Mouse (Mus musculus) large intestine, adult 2 months (tissue): ENCODE data around the gene Ggta1. TPM values are rescaled to one million over a fixed set of nuclear protein-coding genes. Genes with fewer than 3 reads are reported as not detected.
A peak's percentile ranks its signal among the peaks of the same experiment; 100 is the strongest.
"Not testable (repeated sequence)": the region's sequence is repeated elsewhere in the genome, so short reads cannot be mapped to it uniquely, and the experiment has no call there.

Experiments used
- DNase-seq: peaks from one replicate; pipeline ENCODE4 v3.0.0-alpha.2; 2012; ENCODE audit warnings: low read depth, low spot score
- WGBS: fragments of 180-500 bp; shearing (Covaris S2); methylation state at CpG from one replicate; pipeline ENCODE4 v1.1.7; 2018; 5-methylcytosine and 5-hydroxymethylcytosine counted together
- polyA plus RNA-seq: library from polyadenylated mRNA; depleted of rRNA; stranded (reverse); fragments of >200 nt; gene quantifications from 2 replicates; pipeline ENCODE4 v1.2.3, GENCODE M21; 2012

Gene Ggta1
- polyA plus RNA-seq, 1 experiment, result 3.9 TPM

DNA sequence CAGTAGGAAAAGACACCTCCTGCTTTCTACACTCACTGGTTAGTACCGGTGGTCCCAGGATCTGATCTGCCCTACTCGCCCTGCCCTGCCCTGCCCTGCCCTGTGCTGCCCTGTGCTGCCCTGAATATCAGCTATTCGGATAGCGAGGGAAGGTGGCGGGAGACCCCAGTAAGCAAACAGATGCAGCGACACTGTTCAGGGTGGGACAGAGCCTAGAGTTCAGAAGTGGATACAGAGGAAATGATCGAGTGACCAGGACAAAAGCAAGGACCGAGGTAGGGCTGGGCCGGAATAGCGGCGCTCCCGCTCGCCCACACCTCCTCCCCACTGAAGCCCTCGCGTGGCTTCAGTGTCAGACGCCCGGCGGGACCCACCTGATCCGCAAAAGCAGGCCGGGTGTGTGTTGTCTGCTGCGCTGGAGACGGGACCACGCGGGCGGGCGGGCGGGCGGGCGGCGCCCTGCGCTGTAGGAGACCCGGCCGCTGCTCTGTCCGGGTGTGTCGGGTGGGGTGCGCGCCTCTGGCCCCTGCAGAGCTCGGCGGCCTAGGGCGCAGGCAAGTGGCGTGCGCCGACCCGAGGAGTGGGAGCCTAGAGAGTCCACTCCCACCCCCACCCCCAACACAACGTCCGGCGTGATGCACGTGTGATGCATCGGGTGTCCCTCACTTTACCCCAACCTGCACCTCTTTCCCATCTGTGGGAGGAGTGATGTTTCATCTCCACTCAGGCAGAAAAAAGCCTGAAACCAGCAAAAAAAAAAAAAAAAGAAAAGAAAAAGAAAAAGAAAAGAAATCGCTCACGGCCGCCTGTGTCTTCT, 852 bp downstream of the Ggta1 start:
- DNase-seq, result no peak
- WGBS, result 3% methylated on average over 52 of the region's 52 CpGs

- peak; percentile 4 for DNase-seq
- 3% methylated on average over 20 of the region's 20 CpGs for WGBS
Observed at GRCm38 (mm10) chr2:35461131-35461947, 1.7 kb downstream of the Ggta1 start.

DNA sequence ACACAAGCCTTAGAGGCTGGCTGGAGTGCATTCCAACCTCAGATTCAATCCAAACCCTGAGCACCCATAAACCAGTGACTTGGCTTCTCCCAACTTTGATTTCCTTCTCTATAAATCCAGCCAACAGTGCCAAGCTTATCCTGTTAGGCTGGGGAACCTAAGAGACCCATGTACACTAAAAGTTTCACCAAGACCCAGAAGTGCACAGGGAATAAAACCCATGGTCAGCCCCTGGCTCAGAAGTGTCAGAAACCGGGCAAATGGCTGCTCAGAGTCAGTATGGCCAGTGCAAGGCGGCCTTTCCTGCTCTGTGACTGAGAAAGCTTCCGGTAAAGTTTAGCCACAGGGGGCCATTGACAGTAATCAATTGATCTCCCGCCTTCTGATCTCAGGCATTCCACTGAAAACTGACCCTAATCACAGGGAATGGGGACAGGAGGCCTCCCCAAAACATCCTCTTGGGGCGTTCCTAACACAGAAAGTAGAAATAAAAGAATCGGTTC, 2.6 kb downstream of the Ggta1 start:
- WGBS, result 50% methylated on average over 6 of the region's 6 CpGs
- no peak for DNase-seq

GRCm38 (mm10) chr2:35459316-35459715, 3.7 kb downstream of the Ggta1 start:
- DNase-seq, result no peak

GRCm38 (mm10) chr2:35458421-35458820, 4.6 kb downstream of the Ggta1 start:
- WGBS, result 72% methylated on average over 4 of the region's 4 CpGs
- DNase-seq, result no peak

- 82% methylated on average over 3 of the region's 3 CpGs for WGBS
- no peak for DNase-seq
Observed at GRCm38 (mm10) chr2:35453736-35454135, 9.3 kb downstream of the Ggta1 start.

DNA sequence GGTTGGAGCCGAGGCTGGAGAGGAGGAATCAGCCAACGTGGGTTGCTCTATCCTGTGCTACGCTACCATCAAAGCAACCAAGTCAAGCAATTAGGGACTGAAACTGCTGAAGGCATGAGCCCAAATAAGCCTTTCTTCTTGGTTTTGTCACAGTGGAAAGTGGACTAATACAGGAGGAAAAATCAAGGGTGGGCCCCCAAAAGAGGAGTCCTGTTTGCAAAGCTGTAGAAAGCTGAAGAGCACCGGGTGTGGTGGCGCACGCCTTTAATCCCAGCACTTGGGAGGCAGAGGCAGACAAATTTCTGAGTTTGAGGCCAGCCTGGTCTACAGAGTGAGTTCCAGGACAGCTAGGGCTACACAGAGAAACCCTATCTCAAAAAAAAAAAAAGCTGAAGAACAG, 10.3 kb downstream of the Ggta1 start:
- DNase-seq, result not testable (repeated sequence)
- 92% methylated on average over 6 of the region's 6 CpGs for WGBS

DNA sequence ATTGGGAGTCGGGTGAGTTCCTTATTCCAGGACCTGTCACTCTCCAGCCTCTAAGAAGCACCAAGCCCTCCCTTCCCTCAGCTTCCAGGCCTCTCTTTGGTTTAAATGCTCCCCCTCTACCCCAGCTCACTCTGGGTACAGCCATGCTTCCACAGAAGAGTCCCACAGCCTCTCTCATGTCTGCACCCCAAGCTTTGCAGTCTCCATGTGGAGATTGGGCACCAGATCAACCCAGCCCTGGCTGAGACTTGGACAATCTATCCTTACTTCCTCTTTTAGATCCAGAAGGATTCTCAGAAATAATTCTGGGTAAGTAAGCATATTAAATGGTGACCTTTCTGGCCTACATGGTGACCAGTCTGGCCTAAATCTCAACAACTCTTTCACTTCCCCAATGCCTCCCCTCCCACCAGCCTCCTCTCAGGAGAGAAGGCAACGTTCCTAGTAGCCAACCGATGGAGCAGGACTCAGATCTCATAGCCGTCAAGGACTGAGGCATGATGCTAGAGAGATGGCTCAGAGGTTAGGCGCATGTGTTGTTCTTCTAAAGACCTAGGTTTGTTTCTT, 11.5 kb downstream of the Ggta1 start:
- 78% methylated on average over 5 of the region's 5 CpGs for WGBS
- no peak for DNase-seq

DNA sequence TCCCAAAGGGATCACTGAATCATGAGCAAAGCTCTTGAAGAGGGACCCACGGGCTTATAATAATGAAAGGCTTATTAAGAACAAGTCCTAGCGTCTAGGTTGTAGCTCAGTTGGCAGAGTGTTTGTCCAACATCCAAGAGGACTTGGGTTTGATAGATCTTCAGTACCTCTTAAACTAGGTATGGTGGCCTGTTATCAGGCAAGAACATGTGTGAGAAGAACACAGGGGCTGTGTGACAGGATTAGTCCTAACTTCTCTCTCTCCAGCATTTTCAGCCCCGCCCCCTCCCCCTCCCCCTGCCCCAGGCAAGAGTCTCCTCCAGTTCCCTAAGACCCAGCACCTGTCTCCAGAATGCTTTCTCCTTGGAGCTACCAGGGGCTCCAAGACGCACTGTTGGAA, 12.2 kb downstream of the Ggta1 start:
- no peak for DNase-seq
- WGBS, result 80% methylated on average over 4 of the region's 4 CpGs

GRCm38 (mm10) chr2:35449687-35450622, 13.1 kb downstream of the Ggta1 start:
- DNase-seq, result no peak
- 68% methylated on average over 12 of the region's 12 CpGs for WGBS

DNA sequence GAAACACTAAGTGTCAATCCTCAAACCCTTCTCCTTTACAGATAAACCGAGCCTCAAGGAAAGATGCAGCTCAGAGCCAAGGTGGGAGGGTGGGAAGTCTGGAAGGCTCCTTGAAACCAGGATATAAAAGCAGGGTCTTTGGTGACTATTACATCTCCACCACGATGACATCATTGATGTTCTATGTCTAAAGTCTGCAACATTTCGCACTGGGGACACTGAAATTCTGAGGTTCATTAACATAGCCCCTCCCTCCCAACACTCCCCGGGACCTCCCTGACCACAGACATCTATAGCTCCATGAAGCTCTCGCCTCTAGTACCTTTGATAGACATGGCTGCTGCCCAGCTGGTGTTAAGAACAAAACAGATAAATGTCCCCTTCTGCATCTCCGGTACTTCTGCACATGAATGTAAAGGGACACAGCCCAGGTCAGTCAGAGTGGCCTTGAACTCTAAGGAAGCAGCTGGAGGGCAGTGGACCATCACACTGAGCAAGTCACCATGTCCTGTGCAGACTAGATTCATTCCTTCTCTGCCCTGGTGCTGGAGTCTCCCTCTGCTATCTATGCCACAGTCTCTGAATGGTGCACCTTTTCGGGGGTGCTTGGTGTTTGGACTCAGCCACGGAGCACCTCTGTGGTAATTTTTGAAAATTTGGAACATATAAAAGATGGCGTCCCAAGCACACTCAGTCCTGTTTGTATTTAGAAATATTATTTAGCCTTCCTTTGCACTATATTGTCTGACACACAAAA, 13.9 kb downstream of the Ggta1 start:
- no peak for DNase-seq
- 79% methylated on average over 9 of the region's 9 CpGs for WGBS

- DNase-seq, result no peak
- WGBS, result 61% methylated on average over 7 of the region's 7 CpGs
Observed at GRCm38 (mm10) chr2:35448215-35448913, 14.7 kb downstream of the Ggta1 start.

DNA sequence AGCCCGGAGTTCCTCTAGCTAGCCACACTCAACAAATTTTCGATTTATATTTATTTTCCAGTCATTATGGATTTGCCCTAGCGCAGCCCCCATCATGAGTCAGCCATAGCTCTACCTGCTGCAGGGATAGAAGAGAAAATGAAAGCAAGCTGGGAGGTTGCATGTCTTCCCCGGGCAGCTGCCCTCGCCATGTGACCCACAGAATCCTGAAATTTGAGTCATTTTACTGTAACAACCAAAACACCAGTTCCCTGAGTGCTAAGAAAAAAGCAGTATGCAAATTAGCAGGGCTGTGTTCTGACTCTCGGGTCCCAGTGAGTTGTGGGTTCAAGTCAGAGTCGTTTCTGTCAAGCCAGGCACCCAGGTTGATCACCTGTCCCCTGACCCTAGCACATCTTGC, 15.6 kb downstream of the Ggta1 start:
- WGBS, result 74% methylated on average over 7 of the region's 7 CpGs
- DNase-seq, result no peak

DNA sequence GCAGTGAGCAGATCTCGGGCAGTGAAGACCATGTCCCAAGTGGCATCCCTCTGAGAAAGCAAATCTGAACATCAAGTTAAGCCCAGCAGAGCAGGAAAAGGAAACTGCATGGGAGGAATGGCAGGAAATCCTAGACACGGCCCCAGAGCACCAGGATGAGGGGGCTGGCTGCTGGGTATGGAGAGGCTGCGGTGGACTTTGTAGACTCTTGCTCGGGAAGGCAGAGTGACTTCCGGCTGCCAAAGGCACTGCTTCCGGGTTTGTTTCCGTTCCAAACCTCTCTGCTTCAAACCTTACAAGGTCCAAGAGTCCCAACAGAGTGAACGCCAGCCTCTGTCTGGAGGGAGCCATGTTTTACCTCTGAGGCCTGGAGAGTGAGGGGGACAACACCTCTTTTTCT, 16.2 kb downstream of the Ggta1 start:
- DNase-seq, result no peak
- 81% methylated on average over 8 of the region's 8 CpGs for WGBS

DNA sequence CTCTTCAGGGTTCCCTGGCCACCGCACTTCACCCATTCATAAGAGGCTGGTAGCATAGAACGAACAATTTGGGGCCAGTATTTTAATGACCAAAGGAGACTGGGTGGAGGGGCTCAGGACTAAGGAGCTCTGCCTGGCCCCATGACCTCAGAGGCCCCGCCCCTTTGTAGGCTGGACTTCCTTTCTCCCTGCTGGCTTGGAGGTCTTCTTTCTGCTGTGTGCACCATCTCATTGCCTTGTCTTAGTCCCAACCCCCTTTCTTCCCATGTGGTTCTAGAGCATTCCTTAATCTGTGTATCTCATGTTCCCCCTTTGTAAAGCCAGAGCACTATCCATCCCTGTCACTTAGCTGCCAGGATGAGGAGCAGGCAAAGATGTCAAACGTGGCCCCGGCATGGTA, 16.7 kb downstream of the Ggta1 start:
- no peak for DNase-seq
- 78% methylated on average over 5 of the region's 5 CpGs for WGBS

DNA sequence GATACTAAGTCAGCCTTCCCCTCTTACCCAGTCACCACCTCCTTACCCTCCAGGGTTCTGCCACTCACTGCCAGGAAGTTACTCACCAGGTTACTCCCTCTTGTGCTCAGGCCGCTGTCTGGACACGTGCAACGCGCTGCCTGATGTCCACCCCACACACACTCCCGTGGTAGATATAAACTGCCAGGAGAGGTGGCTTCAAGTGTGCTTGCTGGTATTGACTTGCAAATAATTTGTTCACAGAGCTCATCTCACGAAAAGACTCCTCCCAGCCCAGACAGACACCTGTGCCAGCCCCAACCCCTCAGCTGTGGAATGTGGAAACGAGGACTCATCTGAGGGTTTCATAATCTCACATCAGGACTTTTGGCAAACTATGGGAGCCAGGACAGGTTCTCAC, 17.4 kb downstream of the Ggta1 start:
- DNase-seq, result no peak
- 58% methylated on average over 7 of the region's 7 CpGs for WGBS

DNA sequence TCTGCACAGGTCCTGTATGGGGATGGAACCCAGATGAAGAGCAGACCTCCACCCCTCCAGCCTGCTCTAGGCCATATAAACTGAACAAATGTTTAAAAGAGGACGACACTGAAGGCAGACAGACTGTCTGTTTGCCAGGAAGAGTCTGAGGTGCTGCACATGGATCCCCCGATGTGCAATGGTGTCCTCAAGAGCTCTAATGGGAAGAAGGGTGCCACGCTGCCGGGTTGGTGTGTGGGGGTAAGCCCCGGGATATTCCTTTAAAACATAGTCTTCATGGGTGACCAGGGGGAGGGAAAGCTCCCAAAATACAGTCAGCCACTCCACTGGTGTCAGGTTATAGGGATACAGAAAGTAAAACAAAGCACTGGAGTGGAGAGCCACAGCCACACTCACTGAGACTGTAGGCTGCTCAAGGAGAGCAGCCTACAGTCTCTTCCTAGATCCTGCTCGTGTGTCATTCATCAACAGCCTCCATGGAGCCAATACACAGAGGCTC, 18.2 kb downstream of the Ggta1 start:
- 39% methylated on average over 6 of the region's 6 CpGs for WGBS

More for the DNA sequence above, 18.2 kb downstream of the Ggta1 start:
- DNase-seq, result no peak
